Mouse (Mus musculus) cerebellum, adult 9-11 months (tissue): ENCODE results near the gene Hbq1b.
"Not testable (repeated sequence)": the region's sequence is repeated elsewhere in the genome, so short reads cannot be mapped to it uniquely, and the experiment has no call there.

Source experiments
- DNase-seq: peaks from one replicate; pipeline ENCODE4 v3.0.0; 2022

Hbq1b gene

DNA sequence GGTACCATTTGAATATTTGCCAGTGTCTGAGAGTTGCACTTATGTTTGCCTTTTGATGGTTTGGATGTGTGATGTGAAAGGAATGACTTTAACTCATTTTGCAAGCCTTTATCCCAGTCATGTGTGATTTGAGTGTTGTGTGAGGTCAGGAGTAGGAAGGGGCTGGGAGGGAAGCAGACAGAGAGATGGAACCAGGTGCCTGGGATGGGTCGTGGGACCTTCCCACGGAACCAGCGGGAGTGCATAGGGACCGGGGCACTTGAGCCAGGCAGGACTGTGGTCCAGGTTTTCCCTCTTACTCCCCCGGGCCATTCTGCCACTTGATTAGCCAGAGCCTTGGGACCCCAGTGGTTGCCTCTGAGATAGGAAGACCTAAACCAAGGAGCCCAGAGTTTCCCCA lies 18.8 kb upstream of the Hbq1b start:
- DNase-seq: peak; percentile 40

DNA sequence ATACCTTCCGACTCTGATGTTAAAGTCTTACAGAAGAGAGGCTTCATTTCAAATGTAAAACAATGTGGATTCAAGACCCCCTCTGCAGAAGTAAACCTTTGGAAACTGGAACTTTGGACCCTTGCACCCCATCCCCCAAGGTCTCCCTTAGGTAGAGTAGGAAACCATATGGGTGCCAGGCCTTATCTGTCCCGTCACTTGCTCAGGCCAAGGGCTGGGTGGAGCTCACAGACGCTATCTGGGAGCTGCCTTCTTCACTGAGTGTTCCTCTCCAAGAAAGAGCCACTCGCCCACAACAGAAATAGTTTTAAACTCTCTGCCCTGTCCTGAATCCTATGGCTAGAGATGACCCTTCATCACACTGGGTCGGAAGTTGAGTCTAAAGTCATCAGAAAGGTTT lies 17.8 kb upstream of the Hbq1b start:
- DNase-seq: no peak

DNA sequence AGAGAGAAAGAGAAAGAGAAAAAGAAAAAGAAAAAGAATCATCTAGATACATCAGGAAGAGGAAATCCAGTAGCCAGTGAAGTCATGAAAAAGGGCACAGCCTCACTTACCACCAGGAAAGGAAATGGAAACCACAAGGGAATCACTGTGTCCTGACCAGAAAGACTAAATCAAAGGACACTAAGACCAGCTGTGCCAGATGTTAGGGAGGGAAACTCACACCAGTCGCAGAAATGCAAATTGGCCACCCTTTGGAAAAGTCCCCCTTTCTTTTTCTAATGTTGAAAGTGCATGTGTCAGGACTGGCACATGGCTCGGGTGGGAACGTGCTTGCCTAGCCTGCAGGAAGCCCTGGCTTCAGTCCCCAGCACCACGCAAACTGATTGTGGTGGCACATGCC lies 15.6 kb upstream of the Hbq1b start:
- DNase-seq: no peak

DNA sequence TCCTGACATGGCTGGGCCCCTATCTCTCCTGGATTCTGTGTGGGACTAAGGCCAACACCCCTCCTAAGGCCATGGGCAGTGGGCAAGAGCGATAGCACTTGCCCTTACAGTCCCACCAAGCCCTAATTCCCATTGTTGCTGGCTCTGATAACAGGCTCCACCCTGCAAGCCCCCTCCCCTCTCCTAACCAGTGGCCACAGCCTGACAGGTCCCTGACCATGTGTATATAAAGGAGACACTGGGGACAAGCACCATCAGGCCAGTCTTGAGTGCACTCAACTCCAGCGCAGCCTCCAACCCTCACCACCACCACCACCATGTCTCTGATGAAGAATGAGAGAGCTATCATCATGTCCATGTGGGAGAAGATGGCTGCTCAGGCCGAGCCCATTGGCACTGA lies 10.4 kb upstream of the Hbq1b start, which contains the start of gene Hba-x:
Hba-x (plus strand) TSS at position 54 of the 400 bp plus-strand sequence.
- DNase-seq: no peak

DNA sequence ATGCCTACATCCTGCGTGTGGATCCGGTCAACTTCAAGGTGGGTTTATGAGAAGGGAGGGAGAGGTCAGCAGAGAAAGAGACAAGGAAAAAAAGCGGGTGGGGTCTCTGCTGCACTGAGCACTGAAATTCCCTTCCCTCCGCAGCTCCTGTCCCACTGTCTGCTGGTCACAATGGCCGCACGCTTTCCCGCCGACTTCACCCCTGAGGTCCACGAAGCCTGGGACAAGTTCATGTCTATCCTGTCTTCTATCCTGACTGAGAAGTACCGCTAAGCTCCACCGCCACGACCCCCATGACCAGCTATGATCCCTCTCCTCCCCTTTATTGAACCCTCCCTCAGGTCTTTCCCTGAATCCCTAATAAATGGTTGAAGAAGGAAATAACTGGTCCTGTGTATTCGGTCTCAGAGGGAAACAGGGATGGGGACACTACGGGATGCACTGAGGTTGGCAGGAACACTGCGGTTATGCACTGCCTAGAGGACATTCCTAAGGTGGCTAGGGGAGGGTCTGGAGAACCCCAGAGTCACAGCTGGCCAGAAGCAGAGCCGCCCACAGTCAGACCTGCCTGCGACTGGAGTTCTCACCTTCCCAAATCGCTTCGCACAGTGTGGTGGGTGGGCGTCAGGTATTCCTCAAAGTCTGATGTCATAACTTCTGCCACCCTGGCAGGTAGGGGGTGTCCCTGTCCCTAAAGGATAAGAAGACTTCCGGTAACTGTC lies 8.9 kb upstream of the Hbq1b start:
- no peak for DNase-seq

DNA sequence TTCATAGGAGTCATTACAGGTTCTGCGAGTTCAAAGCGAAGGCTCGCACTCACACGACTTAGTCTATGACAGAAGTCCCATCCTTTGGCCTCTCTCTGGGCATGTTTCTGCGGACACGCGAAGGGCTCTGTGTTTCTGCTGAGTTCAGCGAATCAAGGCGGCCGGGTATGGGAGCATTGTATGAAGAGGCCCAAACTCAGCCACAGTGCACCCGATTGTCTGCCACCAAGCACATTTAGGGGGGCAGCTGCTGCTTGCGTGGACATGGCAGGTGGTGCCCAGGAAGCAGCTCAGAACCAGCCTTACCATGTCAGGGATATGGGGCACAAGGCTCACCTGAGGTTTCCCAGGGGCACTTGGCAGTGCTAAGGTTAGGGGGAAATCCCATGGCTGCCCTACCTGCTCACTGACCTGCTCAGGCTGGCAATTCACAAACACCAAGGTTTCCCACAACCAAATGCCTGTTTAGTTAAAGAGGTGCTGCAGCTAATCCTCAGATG lies 8.3 kb upstream of the Hbq1b start:
- no peak for DNase-seq

DNA sequence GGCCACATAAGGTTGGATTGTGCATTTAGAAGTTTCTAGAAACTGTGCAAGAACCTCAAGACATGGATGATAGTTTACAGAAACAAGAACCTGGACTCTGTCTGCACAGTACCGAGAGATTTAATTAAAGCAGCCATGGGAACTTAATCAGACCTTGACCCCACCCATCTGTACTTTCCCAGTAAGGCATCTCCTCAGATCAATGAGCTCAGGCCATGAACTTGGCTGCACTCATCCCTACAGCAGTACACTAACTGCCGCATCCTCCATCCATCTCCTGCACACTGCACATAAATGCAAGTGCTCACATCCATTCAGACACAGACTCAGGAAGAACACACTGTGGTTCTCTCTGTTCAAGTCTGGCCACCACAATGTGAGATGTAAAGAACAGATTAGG lies 6.1 kb upstream of the Hbq1b start:
- DNase-seq: no peak

DNA sequence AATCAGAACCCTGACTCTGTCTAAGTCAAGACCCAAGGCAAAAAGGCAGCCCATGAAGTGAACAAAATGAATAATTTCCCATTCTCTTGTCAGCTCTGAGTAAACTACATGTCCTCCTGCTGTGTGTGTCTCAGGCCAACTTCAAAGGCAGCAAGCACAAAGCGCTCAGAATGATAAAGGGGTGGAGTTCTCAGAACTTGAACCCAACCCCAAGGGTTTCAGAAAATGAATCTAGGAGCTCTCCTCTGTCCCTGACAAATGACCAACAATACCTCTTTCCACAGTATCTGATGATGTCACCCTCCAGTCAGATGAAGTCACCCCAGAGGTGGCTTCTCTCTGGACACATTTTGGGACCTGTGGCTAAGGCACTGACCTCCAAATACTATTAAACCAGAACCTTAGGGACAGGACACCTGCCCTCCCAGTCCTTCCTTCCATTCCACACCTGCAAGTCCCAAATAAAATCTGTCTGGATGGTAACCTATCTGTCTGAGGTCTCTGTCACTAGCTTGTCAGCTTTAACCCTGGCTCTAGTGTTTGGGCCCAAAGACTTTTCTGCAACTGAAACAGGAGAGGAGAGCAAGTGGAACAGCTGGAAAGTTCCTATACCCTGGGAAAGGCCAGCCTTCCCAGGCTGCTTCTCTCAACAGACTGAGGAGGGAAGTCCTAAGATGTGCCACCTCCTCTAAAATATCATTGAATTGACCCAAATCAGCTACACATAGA lies 5.2 kb upstream of the Hbq1b start:
- no peak for DNase-seq

DNA sequence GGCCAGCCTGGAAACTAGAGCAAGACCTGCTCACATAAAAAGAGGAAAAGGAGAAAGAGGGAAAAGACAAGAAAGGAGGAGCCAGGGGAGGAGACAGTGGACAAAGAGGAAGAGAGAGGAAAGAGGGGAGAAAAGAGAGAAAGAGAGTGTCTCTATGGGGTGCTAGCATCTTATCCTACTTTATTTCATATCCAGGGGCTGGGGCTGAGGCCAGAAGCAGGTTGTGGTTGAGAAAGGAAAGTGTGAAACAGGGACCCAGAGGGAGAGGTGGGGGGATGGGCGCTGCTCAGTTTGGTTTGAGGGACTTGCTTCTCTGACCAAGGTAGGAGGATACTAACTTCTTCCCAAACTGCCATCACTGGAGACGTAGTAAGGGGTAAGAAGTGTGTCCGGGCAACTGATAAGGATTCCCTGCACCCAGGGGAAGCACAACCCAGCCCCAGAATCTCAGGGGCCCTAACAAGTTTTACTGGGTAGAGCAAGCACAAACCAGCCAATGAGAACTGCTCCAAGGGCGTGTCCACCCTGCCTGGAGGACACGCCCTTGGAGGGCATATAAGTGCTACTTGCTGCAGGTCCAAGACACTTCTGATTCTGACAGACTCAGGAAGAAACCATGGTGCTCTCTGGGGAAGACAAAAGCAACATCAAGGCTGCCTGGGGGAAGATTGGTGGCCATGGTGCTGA lies 3.5 kb upstream of the Hbq1b start, which contains the start of gene Hba-a1:
Hba-a1 (plus strand) TSS at position 421 of the 687 bp plus-strand sequence.
- DNase-seq: not testable (repeated sequence)

DNA sequence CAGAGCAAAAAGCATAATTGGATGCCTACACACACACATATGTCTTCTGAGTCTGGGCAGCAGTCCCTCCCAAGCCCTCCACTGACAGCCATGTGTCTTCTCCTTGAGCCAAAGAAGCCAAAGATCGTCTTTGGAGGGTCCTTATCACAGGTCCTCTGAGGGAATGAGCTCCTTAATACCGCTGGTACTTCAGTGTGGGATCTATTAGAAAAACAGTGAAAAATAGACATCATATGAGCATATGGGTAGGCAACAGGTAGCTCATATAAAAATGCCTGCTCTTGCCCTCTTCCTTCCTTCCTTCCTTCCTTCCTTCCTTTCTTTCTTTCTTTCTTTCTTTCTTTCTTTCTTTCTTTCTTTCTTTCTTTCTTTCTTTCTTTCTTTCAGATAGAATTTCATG lies 2.2 kb upstream of the Hbq1b start:
- DNase-seq: not testable (repeated sequence)

DNA sequence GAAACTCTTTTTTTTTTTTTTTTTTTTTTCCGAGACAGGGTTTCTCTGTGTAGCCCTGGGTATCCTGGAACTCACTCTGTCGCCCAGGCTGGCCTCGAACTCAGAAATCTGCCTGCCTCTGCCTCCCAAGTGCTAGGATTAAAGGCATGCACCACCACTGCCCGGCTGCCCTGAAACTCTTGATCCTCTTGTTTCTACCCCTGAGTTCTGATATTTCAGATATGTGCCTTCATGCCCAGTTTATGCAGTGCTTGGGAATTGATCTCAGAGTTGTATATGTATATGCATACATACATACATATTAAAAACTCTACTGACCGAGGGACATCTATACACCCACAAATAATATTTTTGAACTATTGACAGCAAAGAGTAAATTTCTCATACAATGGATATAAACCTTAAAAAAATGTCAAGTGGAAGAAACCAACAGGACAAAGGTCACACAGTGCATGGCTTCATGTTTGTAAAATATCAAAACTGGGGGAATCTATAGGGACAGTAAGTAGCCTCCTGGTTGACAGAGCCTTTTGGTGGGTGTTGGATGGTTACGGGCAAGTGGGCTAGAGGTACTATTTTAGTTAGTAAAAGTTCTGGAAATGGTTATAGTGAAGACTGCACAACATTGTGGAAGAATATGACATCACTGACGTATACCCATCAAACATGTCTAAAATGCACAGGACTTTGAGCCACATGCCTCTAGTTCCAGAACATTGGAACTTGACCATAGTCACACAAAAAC lies 1.6 kb upstream of the Hbq1b start:
- no peak for DNase-seq

DNA sequence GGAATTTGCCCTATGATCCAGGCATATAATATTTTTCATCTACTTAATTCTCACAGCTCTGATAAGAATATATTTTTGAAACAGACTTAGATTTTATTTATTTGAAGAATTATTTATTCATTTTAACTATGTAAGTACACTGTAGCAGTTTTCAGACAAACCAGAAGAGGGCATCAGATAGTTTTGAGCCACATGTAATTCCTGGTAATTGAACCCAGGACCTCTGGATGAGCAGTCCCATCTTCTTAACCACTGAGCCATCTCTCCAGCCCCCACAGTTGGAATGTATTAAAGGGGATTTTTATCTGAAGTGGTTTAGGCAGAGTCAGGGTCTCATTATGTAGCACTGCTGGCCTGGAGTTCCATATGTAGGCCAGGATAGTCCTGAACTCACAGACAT lies 878 bp upstream of the Hbq1b start:
- not testable (repeated sequence) for DNase-seq

DNA sequence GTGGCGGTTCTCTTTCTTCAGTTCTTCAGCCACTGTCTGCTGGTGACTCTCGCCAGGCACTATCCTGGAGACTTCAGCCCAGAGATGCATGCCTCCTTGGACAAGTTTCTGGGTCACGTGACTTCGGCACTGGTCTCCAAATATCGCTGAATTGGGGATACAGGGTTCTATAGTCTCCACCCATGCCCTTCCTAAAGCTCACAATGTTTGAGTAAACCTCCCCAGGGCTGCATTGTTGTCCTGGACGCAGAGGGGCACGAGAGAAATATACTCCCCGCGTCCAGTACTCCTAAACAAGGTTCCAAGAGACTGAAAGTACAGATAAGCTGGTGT lies 694 bp downstream of the Hbq1b start:
- no peak for DNase-seq

DNA sequence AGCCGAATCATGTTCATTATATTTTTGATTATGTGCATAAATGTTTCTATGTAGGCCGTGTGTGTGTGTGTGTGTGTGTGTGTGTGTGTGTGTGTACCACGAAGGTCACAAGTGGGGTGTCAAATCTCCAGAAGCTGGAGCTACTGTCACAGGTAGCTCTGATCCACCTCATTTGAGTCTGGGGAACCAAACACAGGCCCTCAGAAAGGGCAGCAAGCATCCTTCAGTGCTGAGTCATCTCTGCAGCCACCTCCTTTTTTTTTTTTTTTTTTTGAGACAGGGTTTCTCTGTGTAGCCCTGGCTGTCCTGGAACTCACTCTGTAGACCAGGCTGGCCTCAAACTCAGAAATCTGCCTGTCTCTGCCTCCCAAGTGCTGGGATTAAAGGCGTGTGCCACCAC lies 6.1 kb downstream of the Hbq1b start:
- not testable (repeated sequence) for DNase-seq

DNA sequence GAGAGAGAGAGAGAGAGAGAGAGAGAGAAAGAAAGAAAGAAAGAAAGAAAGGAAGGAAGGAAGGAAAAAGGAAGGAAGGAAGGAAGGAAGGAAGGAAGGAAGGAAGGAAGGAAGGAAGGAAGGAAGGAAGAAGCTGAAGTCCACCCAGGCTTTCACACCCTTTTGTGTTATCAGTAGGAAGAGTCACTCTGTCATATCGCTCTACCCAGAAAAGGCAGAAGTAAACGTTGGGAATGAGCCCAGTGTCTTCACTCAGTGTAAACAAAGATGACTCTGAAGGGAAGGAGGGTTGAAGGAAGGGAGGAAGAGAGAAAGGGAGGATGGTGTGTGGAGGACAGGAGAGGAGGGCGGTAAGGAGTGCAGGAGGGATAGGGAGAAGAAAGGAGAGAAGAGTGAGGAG lies 6.7 kb downstream of the Hbq1b start:
- not testable (repeated sequence) for DNase-seq

DNA sequence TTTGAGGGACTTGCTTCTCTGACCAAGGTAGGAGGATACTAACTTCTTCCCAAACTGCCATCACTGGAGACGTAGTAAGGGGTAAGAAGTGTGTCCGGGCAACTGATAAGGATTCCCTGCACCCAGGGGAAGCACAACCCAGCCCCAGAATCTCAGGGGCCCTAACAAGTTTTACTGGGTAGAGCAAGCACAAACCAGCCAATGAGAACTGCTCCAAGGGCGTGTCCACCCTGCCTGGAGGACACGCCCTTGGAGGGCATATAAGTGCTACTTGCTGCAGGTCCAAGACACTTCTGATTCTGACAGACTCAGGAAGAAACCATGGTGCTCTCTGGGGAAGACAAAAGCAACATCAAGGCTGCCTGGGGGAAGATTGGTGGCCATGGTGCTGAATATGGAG lies 9.4 kb downstream of the Hbq1b start, which contains the start of gene Hba-a2:
Hba-a2 (plus strand) TSS at position 287 of the 400 bp plus-strand sequence.
- DNase-seq: not testable (repeated sequence)

DNA sequence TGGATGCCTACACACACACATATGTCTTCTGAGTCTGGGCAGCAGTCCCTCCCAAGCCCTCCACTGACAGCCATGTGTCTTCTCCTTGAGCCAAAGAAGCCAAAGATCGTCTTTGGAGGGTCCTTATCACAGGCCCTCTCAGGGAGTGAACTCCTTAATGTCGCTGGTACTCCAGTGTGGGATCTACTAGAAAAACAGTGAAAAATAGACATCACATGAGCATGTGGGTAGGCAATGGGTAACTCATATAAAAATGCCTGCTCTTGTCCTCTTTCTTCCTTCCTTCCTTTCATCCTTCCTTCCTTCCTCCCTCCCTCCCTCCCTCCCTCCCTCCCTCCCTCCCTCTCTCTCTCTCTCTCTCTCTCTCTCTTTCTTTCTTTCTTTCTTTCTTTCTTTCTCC lies 10.7 kb downstream of the Hbq1b start:
- DNase-seq: not testable (repeated sequence)

DNA sequence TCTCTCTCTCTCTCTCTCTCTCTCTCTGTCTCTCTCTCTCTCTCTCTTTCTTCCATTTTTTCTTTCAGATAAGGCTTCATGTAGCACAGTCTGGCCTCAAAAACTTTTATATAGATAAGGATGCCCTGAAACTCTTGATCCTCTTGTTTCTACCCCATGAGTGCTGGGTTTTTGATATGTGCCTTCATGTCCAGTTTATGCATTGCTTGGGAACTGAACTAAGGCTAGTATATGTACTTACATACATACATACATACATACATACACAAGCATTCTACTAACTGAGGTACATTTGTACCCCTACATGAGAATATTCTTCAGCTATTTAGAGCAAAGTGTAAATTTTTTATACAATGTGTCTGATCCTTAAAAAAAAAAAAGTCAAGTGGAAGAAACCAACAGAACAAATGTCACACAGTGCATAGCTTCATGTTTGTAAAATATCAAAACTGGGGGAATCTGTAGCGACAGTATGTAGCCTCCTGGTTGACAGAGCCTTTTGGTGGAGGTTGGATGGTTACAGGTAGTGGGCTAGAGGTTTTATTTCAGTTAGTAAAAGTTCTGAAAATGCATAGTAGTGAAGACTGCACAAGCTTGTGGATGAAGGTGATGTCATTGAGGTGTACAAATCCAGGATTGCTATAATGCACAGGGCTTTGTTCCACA lies 11.2 kb downstream of the Hbq1b start:
- DNase-seq: no peak

DNA sequence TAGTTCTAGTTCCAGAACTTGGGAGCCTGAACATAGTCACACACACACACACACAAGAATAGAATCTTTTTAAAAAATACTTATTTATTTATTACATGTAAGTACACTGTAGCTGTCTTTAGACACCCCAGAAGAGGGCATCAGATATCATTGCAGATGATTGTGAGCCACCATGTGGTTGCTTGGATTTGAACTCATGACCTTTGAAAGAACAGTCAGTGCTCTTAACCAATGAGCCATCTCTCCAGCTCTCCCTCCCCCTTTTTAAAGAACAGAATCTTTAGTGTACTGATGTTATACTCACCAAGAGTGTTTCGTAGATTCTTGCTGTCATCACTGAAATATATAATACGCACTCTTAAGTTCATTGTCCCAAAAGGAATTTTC lies 11.8 kb downstream of the Hbq1b start:
- DNase-seq: no peak

DNA sequence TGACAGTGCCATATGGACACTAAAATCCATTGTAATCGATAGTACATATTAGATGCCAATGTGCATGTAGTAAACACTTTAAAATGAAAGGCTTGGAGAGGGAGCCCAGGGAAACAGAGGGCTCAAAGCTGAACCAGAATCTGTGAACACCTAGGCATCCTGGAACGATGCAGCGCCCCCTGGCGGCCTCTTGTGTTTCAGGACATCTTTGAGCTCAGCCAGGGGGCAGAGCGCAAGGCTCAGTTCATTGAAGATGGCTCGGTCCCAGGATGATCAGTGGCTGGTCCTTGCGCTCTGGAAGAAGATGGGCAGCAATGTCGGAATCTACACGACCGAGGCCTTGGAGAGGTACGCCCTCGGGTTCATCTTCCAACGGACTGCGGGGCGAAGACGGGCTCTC lies 13.1 kb downstream of the Hbq1b start, which contains the start of gene Hbq1a:
Hbq1a (plus strand) TSS at position 205 of the 400 bp plus-strand sequence.
- DNase-seq: peak; percentile 40

DNA sequence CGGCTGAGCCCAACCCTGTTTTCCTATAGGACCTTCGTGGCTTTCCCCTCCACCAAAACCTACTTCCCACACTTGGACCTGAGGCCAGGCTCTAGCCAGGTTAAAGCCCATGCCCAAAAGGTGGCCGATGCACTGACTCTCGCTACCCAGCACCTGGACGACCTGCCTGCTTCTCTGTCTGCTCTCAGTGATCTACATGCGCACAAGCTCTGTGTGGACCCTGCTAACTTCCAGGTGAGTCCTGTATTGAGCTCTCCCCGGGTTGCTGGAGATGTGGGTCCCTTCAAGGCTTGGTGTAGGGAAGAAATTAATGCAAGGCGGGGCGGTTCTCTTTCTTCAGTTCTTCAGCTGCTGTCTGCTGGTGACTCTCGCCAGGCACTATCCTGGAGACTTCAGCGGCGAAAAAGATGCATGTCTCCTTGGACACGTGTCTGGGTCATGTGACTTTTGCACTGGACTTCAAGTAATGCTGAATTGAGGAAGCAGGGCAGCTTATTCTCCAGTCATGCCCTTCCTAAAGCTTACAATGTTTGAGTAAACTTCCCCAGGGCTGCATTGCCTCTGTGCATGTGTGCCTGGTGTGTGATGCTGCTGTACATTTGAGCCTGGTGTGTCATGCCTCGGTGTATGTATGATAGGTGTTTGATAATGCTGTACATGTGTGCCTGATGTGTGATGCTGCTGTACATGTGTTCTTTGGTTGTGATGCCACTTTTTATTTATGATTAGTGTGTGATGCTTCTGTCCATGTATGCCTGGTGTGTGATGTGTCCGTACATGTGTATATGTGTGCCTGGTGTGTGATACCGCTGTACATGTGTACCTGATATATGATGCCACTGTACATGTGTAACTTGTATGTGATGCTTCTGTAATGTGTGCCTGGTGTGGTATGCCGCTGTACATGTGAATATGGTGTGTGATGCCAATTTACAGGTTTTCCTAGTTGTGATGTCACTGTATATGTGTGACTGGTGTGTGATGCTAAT lies 13.8 kb downstream of the Hbq1b start:
- DNase-seq: no peak
